Mouse (Mus musculus) inflammation-experienced regulatory T-cells (primary cell): ENCODE data around the gene Syngr1. TPM values are rescaled to one million over a fixed set of nuclear protein-coding genes. Genes with fewer than 3 reads are reported as not detected.

ENCODE experiments used
- polyA plus RNA-seq, 2 experiments: library from polyadenylated mRNA; unstranded; fragments of 100-300 nt; shearing (Covaris generic); gene quantifications; one replicate each; pipeline ENCODE4 v1.2.1; 2017

Syngr1 gene
- polyA plus RNA-seq: 1 to 10 TPM in 1 of 2 experiments, under 1 TPM in 1; 0.70 to 1.8 TPM

GRCm38 (mm10) chr15:80091121-80091955, at the start of gene Syngr1, which contains the start of gene Rpl3:
Gene Syngr1, plus strand, starts transcription at chr15:80091334.
Gene Rpl3, minus strand, starts transcription at chr15:80091868.

GRCm38 (mm10) chr15:80132993-80133586, 42.0 kb downstream of the Syngr1 start, which contains the start of gene Tab1:
Gene Tab1, plus strand, starts transcription at chr15:80133127.

Other genes starting within 250 kb of the Syngr1 start
- 100 to 1,000 TPM; 351 to 448 TPM for gene Apobec3, start 199.7 kb upstream of the Syngr1 start, polyA plus RNA-seq
- gene Cbx7, start 120.2 kb upstream of the Syngr1 start, polyA plus RNA-seq: 100 to 1,000 TPM; 154 to 175 TPM
- 1 to 10 TPM in 1 of 2 experiments, under 1 TPM in 1; 0.78 to 1.7 TPM for gene Pdgfb, start 76.4 kb upstream of the Syngr1 start, polyA plus RNA-seq
- 1,000 to 10,000 TPM; 1,312 to 1,444 TPM for gene Rpl3, start 534 bp downstream of the Syngr1 start, polyA plus RNA-seq
- gene Tab1, start 41.8 kb downstream of the Syngr1 start, polyA plus RNA-seq: 10 to 100 TPM; 17.9 to 26.1 TPM
- under 1 TPM in 1 of 2 experiments, not detected in 1; 0.53 TPM for gene Mgat3, start 82.4 kb downstream of the Syngr1 start, polyA plus RNA-seq
- gene Mief1, start 142.7 kb downstream of the Syngr1 start, polyA plus RNA-seq: 10 to 100 TPM; 22.4 to 34.6 TPM
- not detected for gene AC140267.1, start 144.5 kb downstream of the Syngr1 start, polyA plus RNA-seq
- 100 to 1,000 TPM; 105 to 125 TPM for gene Atf4, start 163.8 kb downstream of the Syngr1 start, polyA plus RNA-seq
- 10 to 100 TPM; 35.3 to 35.5 TPM for gene Rps19bp1, start 173.0 kb downstream of the Syngr1 start, polyA plus RNA-seq
- gene Cacna1i, start 195.9 kb downstream of the Syngr1 start, polyA plus RNA-seq: under 1 TPM; 0.40 to 0.49 TPM